Mouse (Mus musculus) G1E-ER4 (cell line): ENCODE results near the gene Ddx59. TPM values are rescaled to one million over a fixed set of nuclear protein-coding genes. Genes with fewer than 3 reads are reported as not detected.

Experiments used
- GATA1 ChIP-seq: IDR thresholded peaks from one replicate; pipeline ENCODE4 v1.8.0; 2012; ENCODE audit warnings: low read length, inconsistent platforms
- polyA plus RNA-seq: library from polyadenylated mRNA; stranded (reverse); fragments of >175 nt; gene quantifications from 2 replicates; pipeline ENCODE4 v1.2.3, GENCODE M21; 2012

Ddx59 gene
- polyA plus RNA-seq, 1 experiment = 5.0 TPM

- no peak for TF ChIP-seq GATA1
These were observed 54.3 kb downstream of the Ddx59 start for GRCm38 (mm10) chr1:136469408-136469807.

DNA sequence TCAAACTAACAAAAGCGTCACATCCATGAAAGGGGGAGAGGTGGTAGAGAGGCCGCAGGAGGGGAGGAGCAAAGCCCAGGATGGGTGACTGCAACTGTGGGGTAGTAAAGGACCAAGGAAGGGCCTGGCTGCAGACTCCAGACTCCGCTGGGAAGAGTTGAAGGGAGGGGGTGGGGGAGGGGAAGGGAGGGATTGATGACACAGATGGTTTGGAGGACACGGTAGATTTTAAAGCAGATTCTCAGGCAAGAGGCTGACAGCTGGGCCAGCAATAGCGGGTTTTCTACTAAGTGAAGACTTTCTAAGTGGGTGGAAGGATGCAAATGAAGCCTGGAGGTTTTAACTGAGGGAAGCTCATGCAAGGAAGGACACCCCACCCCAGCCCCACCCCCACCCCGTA lies 55.4 kb downstream of the Ddx59 start:
- TF ChIP-seq GATA1 = no peak

Other genes starting within 250 kb of the Ddx59 start
- gene Mroh3, start 202.4 kb upstream of the Ddx59 start, polyA plus RNA-seq = not detected in 2 replicates
- 0.05 and 0.19 TPM in 2 replicates for gene Inava, start 181.0 kb upstream of the Ddx59 start, polyA plus RNA-seq
- not detected in 2 replicates for gene Gpr25, start 154.4 kb upstream of the Ddx59 start, polyA plus RNA-seq
- gene Camsap2, start 69.2 kb upstream of the Ddx59 start, polyA plus RNA-seq = 23.6 and 25.9 TPM in 2 replicates
- gene Kif14, start 51.1 kb downstream of the Ddx59 start, polyA plus RNA-seq = 1.8 and 2.0 TPM in 2 replicates
- gene Zfp281, start 209.6 kb downstream of the Ddx59 start, polyA plus RNA-seq = 18.0 and 22.3 TPM in 2 replicates